Mouse (Mus musculus) olfactory bulb, adult 2 months (tissue): Measurements from ENCODE around the gene Exoc6. TPM values are rescaled to one million over a fixed set of nuclear protein-coding genes. Genes with fewer than 3 reads are reported as not detected.

Source experiments
- H3K27ac ChIP-seq: fragments of 200-500 bp; 2 replicates; pipeline ENCODE4 v1.5.1; 2012; ENCODE audit warnings: low read depth, low read length; ENCODE audit not compliant: insufficient read depth
- H3K4me1 ChIP-seq: fragments of 200-500 bp; 2 replicates; pipeline ENCODE4 v1.6.1; 2012; ENCODE audit warnings: low read length; ENCODE audit not compliant: control insufficient read depth, insufficient read depth
- H3K4me3 ChIP-seq: fragments of 200-500 bp; 2 replicates; pipeline ENCODE4 v1.5.1; 2012; ENCODE audit warnings: mild to moderate bottlenecking, low read depth, low read length, moderate library complexity; ENCODE audit not compliant: insufficient read depth
- CTCF ChIP-seq: fragments of 200-500 bp; IDR thresholded peaks from 2 replicates; pipeline ENCODE4 v1.5.1; 2012; ENCODE audit warnings: low read depth, mild to moderate bottlenecking, low read length, moderate library complexity; ENCODE audit not compliant: insufficient read depth
- POLR2A ChIP-seq: fragments of 200-500 bp; IDR thresholded peaks from 2 replicates; pipeline ENCODE4 v1.6.1; 2012; ENCODE audit warnings: mild to moderate bottlenecking, low read depth, low read length, moderate library complexity; ENCODE audit not compliant: insufficient read depth
- WGBS: fragments of 180-500 bp; shearing (Covaris S2); methylation state at CpG from one replicate; pipeline ENCODE4 v1.1.7; 2018; 5-methylcytosine and 5-hydroxymethylcytosine counted together
- polyA plus RNA-seq: library from polyadenylated mRNA; stranded (reverse); fragments of >200 nt; gene quantifications from 2 replicates; pipeline ENCODE4 v1.2.4, GENCODE M21; 2012; ENCODE audit warnings: low replicate concordance; ENCODE audit not compliant: missing spikeins, insufficient read depth, insufficient read length

The Exoc6 gene
- polyA plus RNA-seq, 1 experiment: not detected

GRCm38 (mm10) chr19:37702377-37703076, 152.3 kb downstream of the Exoc6 start:
- peaks cover 18% of the 10 kb centered on the region for H3K4me1 ChIP-seq
- H3K27ac ChIP-seq: no peak overlapping the region
- 89% methylated on average over 21 of the region's 21 CpGs for WGBS
- TF ChIP-seq POLR2A (no peak), CTCF (no peak)
- H3K4me3 ChIP-seq: no peak overlapping the region

- Histone ChIP-seq H3K27ac (no peak overlapping the region), H3K4me1 (peaks cover 4% of the 10 kb centered on the region), H3K4me3 (no peak overlapping the region)
- TF ChIP-seq CTCF (peak; percentile 70), POLR2A (no peak)
- 11% methylated on average over 3 of the region's 3 CpGs for WGBS
These were observed 153.8 kb downstream of the Exoc6 start for GRCm38 (mm10) chr19:37703902-37704509.

GRCm38 (mm10) chr19:37705722-37706121, 155.5 kb downstream of the Exoc6 start:
- TF ChIP-seq POLR2A (no peak), CTCF (no peak)
- H3K4me3 ChIP-seq: no peak overlapping the region
- H3K4me1 ChIP-seq: no peaks in the 10 kb centered on the region
- no peak overlapping the region for H3K27ac ChIP-seq
- 85% methylated on average over 5 of the region's 5 CpGs for WGBS

GRCm38 (mm10) chr19:37714681-37715080, 164.5 kb downstream of the Exoc6 start:
- TF ChIP-seq CTCF: no peak
- WGBS: 42% methylated on average over 10 of the region's 10 CpGs
- H3K4me1 ChIP-seq: peaks cover 2% of the 10 kb centered on the region; the same call in 1 of the 2 replicates
- H3K27ac ChIP-seq: no peak overlapping the region
- no peak overlapping the region for H3K4me3 ChIP-seq

GRCm38 (mm10) chr19:37715980-37716379, 165.8 kb downstream of the Exoc6 start:
- Histone ChIP-seq H3K27ac (no peak overlapping the region), H3K4me1 (peaks cover 2% of the 10 kb centered on the region; the same call in 1 of the 2 replicates), H3K4me3 (no peak overlapping the region)
- 86% methylated on average over 1 of the region's 1 CpGs for WGBS
- TF ChIP-seq CTCF: no peak
- TF ChIP-seq POLR2A: no peak

GRCm38 (mm10) chr19:37716524-37717175, 166.4 kb downstream of the Exoc6 start:
- H3K27ac ChIP-seq: no peak overlapping the region
- 79% methylated on average over 12 of the region's 12 CpGs for WGBS

GRCm38 (mm10) chr19:37719166-37719565, 168.9 kb downstream of the Exoc6 start:
- 52% methylated on average over 1 of the region's 1 CpGs for WGBS
- Histone ChIP-seq H3K4me3 (no peak overlapping the region), H3K27ac (no peak overlapping the region), H3K4me1 (peaks cover 2% of the 10 kb centered on the region; the same call in 1 of the 2 replicates)
- TF ChIP-seq POLR2A: no peak
- no peak for TF ChIP-seq CTCF

More at GRCm38 (mm10) chr19:37716524-37717175, 166.4 kb downstream of the Exoc6 start:
- Histone ChIP-seq H3K4me1 (peaks cover 2% of the 10 kb centered on the region; the same call in 1 of the 2 replicates), H3K4me3 (no peak overlapping the region)
- TF ChIP-seq CTCF (no peak), POLR2A (no peak)

GRCm38 (mm10) chr19:37724591-37724990, 174.4 kb downstream of the Exoc6 start:
- TF ChIP-seq CTCF (no peak), POLR2A (no peak)

GRCm38 (mm10) chr19:37726585-37726984, 176.4 kb downstream of the Exoc6 start:
- TF ChIP-seq CTCF (no peak), POLR2A (no peak)
- no peaks in the 10 kb centered on the region for H3K4me1 ChIP-seq
- H3K4me3 ChIP-seq: no peak overlapping the region
- H3K27ac ChIP-seq: no peak overlapping the region
- 97% methylated on average over 7 of the region's 7 CpGs for WGBS

More at GRCm38 (mm10) chr19:37724591-37724990, 174.4 kb downstream of the Exoc6 start:
- Histone ChIP-seq H3K27ac (no peak overlapping the region), H3K4me3 (no peak overlapping the region), H3K4me1 (no peaks in the 10 kb centered on the region)
- WGBS: 98% methylated on average over 5 of the region's 5 CpGs
